Mouse (Mus musculus) ES-E14 (cell line): ENCODE measurements around the gene Gsto2. TPM values are rescaled to one million over a fixed set of nuclear protein-coding genes. Genes with fewer than 3 reads are reported as not detected.
A peak's percentile ranks its signal among the peaks of the same experiment; 100 is the strongest.

Experiments
- DNase-seq: peaks from one replicate; pipeline ENCODE4 v3.0.0-alpha.2; 2013; ENCODE audit warnings: low read depth, low spot score
- H3K27ac ChIP-seq: 2 replicates; pipeline ENCODE4 v1.5.1; 2012; ENCODE audit warnings: low read depth, mild to moderate bottlenecking, low read length, moderate library complexity, mixed read lengths; ENCODE audit not compliant: poor library complexity, insufficient read depth, severe bottlenecking
- H3K36me3 ChIP-seq: 2 replicates; pipeline ENCODE4 v1.6.1; 2012; ENCODE audit warnings: mild to moderate bottlenecking, low read length, moderate library complexity, mixed read lengths; ENCODE audit not compliant: control insufficient read depth, poor library complexity, insufficient read depth, severe bottlenecking
- H3K4me1 ChIP-seq, 2 experiments: fragments of 150-350 bp in 1 of 2; sonication (generic) in 1 of 2; 2 replicates each; pipeline ENCODE4 v1.6.1; 2012; ENCODE audit warnings: low read length in 2 of 2, mild to moderate bottlenecking in 1 of 2, mixed read lengths in 1 of 2; ENCODE audit not compliant: control insufficient read depth in 2 of 2, insufficient read depth in 2 of 2, poor library complexity in 1 of 2
- H3K4me3 ChIP-seq, 2 experiments: fragments of 150-350 bp in 1 of 2; sonication (generic) in 1 of 2; 2 replicates each; pipeline ENCODE4 v1.5.1; 2012; ENCODE audit warnings: low read length in 2 of 2, low read depth in 1 of 2, mild to moderate bottlenecking in 1 of 2, mixed read lengths in 1 of 2; ENCODE audit not compliant: insufficient read depth in 1 of 2, poor library complexity in 1 of 2, severe bottlenecking in 1 of 2
- H3K9ac ChIP-seq: 2 replicates; pipeline ENCODE4 v1.6.1; 2012; ENCODE audit warnings: low read depth, mild to moderate bottlenecking, low read length, mixed read lengths; ENCODE audit not compliant: poor library complexity, insufficient read depth, severe bottlenecking
- H3K9me3 ChIP-seq: fragments of 150-350 bp; sonication (generic); 2 replicates; pipeline ENCODE4 v1.6.1; 2012; ENCODE audit warnings: low read depth, mild to moderate bottlenecking, low read length; ENCODE audit not compliant: control insufficient read depth, insufficient read depth
- CHD2 ChIP-seq: IDR thresholded peaks from 2 replicates; pipeline ENCODE4 v1.6.1; 2014; ENCODE audit warnings: mild to moderate bottlenecking, low read depth, low read length, inconsistent platforms
- HCFC1 ChIP-seq: IDR thresholded peaks from 2 replicates; pipeline ENCODE4 v1.6.1; 2012; ENCODE audit warnings: low read length, inconsistent platforms, borderline replicate concordance; ENCODE audit not compliant: insufficient read depth
- MAFK ChIP-seq: IDR thresholded peaks from 2 replicates; pipeline ENCODE4 v1.6.1; 2014; ENCODE audit warnings: mild to moderate bottlenecking, low read depth, low read length, inconsistent platforms; ENCODE audit not compliant: insufficient read depth
- ZC3H11A ChIP-seq: IDR thresholded peaks from 2 replicates; pipeline ENCODE4 v1.6.1; 2012; ENCODE audit warnings: low read depth, mild to moderate bottlenecking, inconsistent platforms, low read length, borderline replicate concordance
- ZNF384 ChIP-seq: IDR thresholded peaks from 2 replicates; pipeline ENCODE4 v1.6.1; 2012; ENCODE audit warnings: low read depth, low read length, inconsistent platforms
- in situ Hi-C, 2 experiments: fragments of 600-800 bp; cut with MboI; formaldehyde crosslinking; loops; one replicate each; pipeline ENCODE4 v1.15.1; 2025; ENCODE audit warnings: low sequenced_read_pairs in 2 of 2, inconsistent platforms in 1 of 2; ENCODE audit not compliant: unreplicated experiment in 2 of 2
- total RNA-seq: library from RNA; depleted of rRNA; stranded (reverse); fragments of 300-350 nt; gene quantifications from 2 replicates; pipeline ENCODE4 v1.2.3, GENCODE M21; 2012; rRNA removed

Gene Gsto2
- 0.21 and 0.71 TPM in 2 replicates for total RNA-seq

DNA sequence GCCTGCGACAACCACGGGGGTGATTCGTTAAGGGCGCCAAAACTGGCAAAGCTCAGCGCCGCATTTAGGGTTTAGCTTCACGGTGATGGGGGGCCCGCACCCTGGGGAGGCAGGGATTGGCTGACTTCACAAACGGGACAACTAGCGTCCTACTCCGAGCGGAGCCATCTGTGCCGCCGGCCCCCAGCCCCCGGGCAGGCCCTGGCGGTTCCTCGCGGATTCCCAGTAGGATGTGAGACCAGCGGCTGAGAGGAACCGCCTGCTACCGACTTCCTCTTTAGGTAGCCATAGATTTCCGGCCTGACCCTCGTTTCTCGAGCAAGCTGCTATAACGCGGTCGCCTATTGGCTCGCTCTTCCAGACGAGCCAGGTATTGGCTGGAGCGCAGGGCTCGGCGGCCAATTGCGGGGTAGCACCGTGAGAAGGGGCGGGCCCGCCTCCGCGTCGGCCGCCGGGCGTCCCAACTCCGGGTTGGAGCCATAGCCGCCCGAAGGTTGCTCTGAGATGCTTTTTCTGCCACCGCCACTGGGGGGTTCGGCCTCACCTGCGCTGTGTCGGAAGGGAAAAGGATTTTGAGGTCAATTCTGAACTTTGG is at the start of gene Gsto2:
TSS of gene Gsto2 (plus strand) at position 182 of the 595 bp plus-strand sequence.
- in situ Hi-C loops, result no loop called here

DNA sequence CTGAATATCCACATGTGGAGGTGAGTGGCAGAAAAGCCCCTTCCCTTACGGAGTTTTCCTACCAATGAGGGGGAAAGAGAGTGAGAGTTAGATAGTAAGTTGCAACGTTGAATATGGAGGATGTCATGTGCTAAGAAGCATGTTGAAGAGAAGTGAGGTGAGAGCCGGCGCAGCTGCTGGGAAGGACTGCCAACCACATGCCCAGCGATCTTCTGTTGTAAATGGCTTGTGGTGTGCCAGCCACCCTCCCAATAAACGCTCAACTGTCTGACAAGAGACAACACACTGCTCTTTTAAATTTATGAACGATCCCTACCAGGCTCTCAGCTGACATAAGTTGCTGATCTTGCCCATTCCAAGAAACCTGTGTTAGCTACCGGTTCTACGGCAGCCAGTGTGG is 47.6 kb upstream of the Gsto2 start:
- DNase-seq, result no peak
- no peak overlapping the region for H3K4me3 ChIP-seq
- in situ Hi-C loops, result loop anchor here in 1 of 2 experiments (25.0 kb wide), 1 partner anchor 305 kb away; no protein-coding TSS in a partner anchor
- no peaks in the 10 kb centered on the region for H3K36me3 ChIP-seq
- peaks cover 0 to 15% of the 10 kb centered on the region in 2 experiments; a peak in 1 of 4 replicates for H3K4me1 ChIP-seq
- no peak overlapping the region for H3K9ac ChIP-seq
- H3K27ac ChIP-seq, result no peak overlapping the region
- no peak for TF ChIP-seq HCFC1
- TF ChIP-seq CHD2, result no peak
- H3K9me3 ChIP-seq, result no peaks in the 10 kb centered on the region

More for the DNA sequence above, at the start of gene Gsto2:
- peak within 1 kb of the TSS; percentile 67 for H3K9ac ChIP-seq
- H3K4me3 ChIP-seq, result peak within 1 kb of the TSS; percentile 61 to 67
- no peaks in the 10 kb centered on the region for H3K4me1 ChIP-seq
- no peak within 1 kb of the TSS for H3K27ac ChIP-seq
- DNase-seq, result peak; percentile 83
- no peak for TF ChIP-seq MAFK
- TF ChIP-seq CHD2, result peak; percentile 58; the same call in 1 of the 2 replicates
- no peaks in the 10 kb centered on the region for H3K9me3 ChIP-seq
- H3K36me3 ChIP-seq, result no peaks in the 10 kb centered on the region; the same call in 1 of the 2 replicates

DNA sequence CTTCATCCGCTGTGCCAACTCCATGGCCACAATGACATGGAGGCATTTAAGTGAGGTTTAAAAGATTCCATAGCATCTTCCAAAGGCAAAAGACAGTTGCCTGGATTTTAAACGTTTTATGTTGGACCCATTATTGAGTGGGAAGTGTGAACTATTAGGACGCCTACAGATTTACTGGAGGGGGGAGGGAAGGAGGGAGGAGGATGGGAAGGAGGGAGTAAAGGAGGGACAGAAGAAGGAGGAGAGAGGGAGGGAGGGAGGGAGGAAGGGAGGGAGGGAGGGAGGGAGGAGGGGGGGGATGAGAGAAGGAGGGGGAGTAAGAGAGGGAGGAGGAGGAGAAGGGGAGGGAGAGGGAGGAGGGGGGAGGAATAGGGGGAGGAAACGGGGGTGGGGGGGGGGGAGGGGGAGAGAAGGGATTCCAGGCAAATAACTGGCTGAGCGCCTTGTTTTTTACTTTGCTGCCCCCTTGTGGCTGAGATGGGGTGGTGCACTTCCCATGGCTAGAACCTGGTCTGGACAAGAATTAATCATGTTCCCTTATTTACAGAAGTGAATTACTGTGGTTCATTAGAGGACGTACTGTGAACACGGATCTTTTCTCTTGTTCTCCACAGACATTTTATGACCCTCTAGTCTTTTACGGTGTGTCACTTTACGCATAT is 44.4 kb upstream of the Gsto2 start:
- TF ChIP-seq MAFK, result no peak
- TF ChIP-seq ZC3H11A, result peak; percentile 17; the same call in 1 of the 2 replicates
- in situ Hi-C loops, result loop anchor here in 1 of 2 experiments (25.0 kb wide), 1 partner anchor 309 kb away; no protein-coding TSS in a partner anchor
- H3K27ac ChIP-seq, result no peak overlapping the region
- no peak for DNase-seq
- H3K9ac ChIP-seq, result no peak overlapping the region
- H3K4me1 ChIP-seq, result peaks cover 0 to 11% of the 10 kb centered on the region in 2 experiments; a peak in 1 of 4 replicates
- H3K36me3 ChIP-seq, result no peaks in the 10 kb centered on the region
- H3K9me3 ChIP-seq, result no peaks in the 10 kb centered on the region
- H3K4me3 ChIP-seq, result no peak overlapping the region

DNA sequence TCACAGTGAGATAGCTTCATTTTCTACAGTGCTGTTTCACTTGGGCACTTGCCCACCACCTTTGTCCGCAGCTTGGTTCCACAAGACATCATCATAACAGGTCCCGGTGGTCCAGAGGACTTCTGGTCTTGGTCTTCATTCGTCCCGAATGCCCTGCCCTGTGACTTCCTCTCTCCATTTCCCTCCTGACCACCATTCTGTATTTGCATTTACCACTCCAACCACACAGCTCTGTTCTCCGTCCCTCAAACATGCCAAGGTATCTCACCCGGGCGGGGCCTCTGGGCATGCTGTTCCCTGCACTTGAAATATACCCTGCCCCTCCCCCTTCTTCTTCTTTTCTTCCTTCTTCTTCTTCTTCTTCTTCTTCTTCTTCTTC is 43.9 kb upstream of the Gsto2 start:
- no peaks in the 10 kb centered on the region for H3K36me3 ChIP-seq
- no peak overlapping the region for H3K4me3 ChIP-seq
- H3K4me1 ChIP-seq, result peaks cover 0 to 11% of the 10 kb centered on the region in 2 experiments; a peak in 1 of 4 replicates
- no peak overlapping the region for H3K9ac ChIP-seq
- in situ Hi-C loops, result loop anchor here in 1 of 2 experiments (25.0 kb wide), 1 partner anchor 309 kb away; no protein-coding TSS in a partner anchor
- TF ChIP-seq ZNF384 (no peak), HCFC1 (no peak), CHD2 (no peak), ZC3H11A (no peak), MAFK (no peak)
- no peak overlapping the region for H3K27ac ChIP-seq
- no peak for DNase-seq
- no peaks in the 10 kb centered on the region for H3K9me3 ChIP-seq
